Mouse (Mus musculus) embryonic fibroblast, embryonic 13.5 days (primary cell): ENCODE measurements at regions not wholly inside any gene's neighbourhood (a gene's known extent, or its start where the extent isn't known, plus 50 kb on each side); places are given as distances from the start of the nearest gene placed in this dataset.
"Not testable (repeated sequence)": the region's sequence is repeated elsewhere in the genome, so short reads cannot be mapped to it uniquely, and the experiment has no call there.

Experiments
- H3K27ac ChIP-seq: 2 replicates; pipeline ENCODE4 v1.5.1; 2012; ENCODE audit warnings: low read length, control low read depth, inconsistent platforms; ENCODE audit not compliant: insufficient read depth
- H3K4me1 ChIP-seq: 2 replicates; pipeline ENCODE4 v1.6.1; 2011; ENCODE audit warnings: low read length; ENCODE audit not compliant: control insufficient read depth, insufficient read depth
- H3K4me3 ChIP-seq: 2 replicates; pipeline ENCODE4 v1.5.1; 2011; ENCODE audit warnings: mild to moderate bottlenecking, control low read depth, low read length; ENCODE audit not compliant: insufficient read depth
- CTCF ChIP-seq: IDR thresholded peaks from 2 replicates; pipeline ENCODE4 v1.5.1; 2011; ENCODE audit warnings: mild to moderate bottlenecking, control low read depth, low read length, moderate library complexity, borderline replicate concordance; ENCODE audit not compliant: insufficient read depth
- POLR2A ChIP-seq: IDR thresholded peaks from 2 replicates; pipeline ENCODE4 v1.6.1; 2011; ENCODE audit warnings: low read depth, mild to moderate bottlenecking, control low read depth, low read length, moderate library complexity

GRCm38 (mm10) chr15:87818566-87818965 is 274.5 kb downstream of the Fam19a5 start:
- Histone ChIP-seq H3K4me3 (no peak overlapping the region), H3K4me1 (no peaks in the 10 kb centered on the region), H3K27ac (no peak overlapping the region)
- no peak for TF ChIP-seq CTCF
- no peak for TF ChIP-seq POLR2A

GRCm38 (mm10) chr15:87842097-87842496 is 298.0 kb downstream of the Fam19a5 start:
- Histone ChIP-seq H3K4me1 (no peaks in the 10 kb centered on the region), H3K27ac (no peak overlapping the region), H3K4me3 (no peak overlapping the region)
- TF ChIP-seq CTCF, result no peak
- no peak for TF ChIP-seq POLR2A

GRCm38 (mm10) chr15:87859069-87859468 is 315.0 kb downstream of the Fam19a5 start:
- H3K4me3 ChIP-seq, result no peak overlapping the region
- TF ChIP-seq CTCF, result no peak
- no peak overlapping the region for H3K27ac ChIP-seq
- H3K4me1 ChIP-seq, result no peaks in the 10 kb centered on the region

GRCm38 (mm10) chr15:87876286-87876899 is 332.3 kb downstream of the Fam19a5 start:
- no peak for TF ChIP-seq POLR2A
- TF ChIP-seq CTCF, result no peak
- Histone ChIP-seq H3K27ac (no peak overlapping the region), H3K4me3 (no peak overlapping the region), H3K4me1 (no peaks in the 10 kb centered on the region)

- H3K4me3 ChIP-seq, result no peak overlapping the region
- no peak overlapping the region for H3K27ac ChIP-seq
- TF ChIP-seq CTCF (no peak), POLR2A (no peak)
- no peaks in the 10 kb centered on the region for H3K4me1 ChIP-seq
These were observed 346.8 kb downstream of the Fam19a5 start for GRCm38 (mm10) chr15:87890903-87891302.

GRCm38 (mm10) chr15:87894866-87895265 is 350.8 kb downstream of the Fam19a5 start:
- H3K4me3 ChIP-seq, H3K27ac ChIP-seq, H3K4me1 ChIP-seq: not testable (repeated sequence)

- H3K4me3 ChIP-seq, result no peak overlapping the region
- TF ChIP-seq POLR2A (no peak), CTCF (no peak)
- no peak overlapping the region for H3K27ac ChIP-seq
- no peaks in the 10 kb centered on the region for H3K4me1 ChIP-seq
These were observed 354.6 kb downstream of the Fam19a5 start for GRCm38 (mm10) chr15:87898655-87899054.

- Histone ChIP-seq H3K4me3 (no peak overlapping the region), H3K27ac (no peak overlapping the region), H3K4me1 (no peaks in the 10 kb centered on the region)
- no peak for TF ChIP-seq CTCF
- no peak for TF ChIP-seq POLR2A
These were observed 360.3 kb downstream of the Fam19a5 start for GRCm38 (mm10) chr15:87904436-87904835.

- Histone ChIP-seq H3K27ac (no peak overlapping the region), H3K4me3 (no peak overlapping the region), H3K4me1 (no peaks in the 10 kb centered on the region)
- TF ChIP-seq POLR2A (no peak), CTCF (no peak)
These were observed 362.2 kb downstream of the Fam19a5 start for GRCm38 (mm10) chr15:87906310-87906709.

- Histone ChIP-seq H3K4me1 (no peaks in the 10 kb centered on the region), H3K27ac (no peak overlapping the region)
These were observed 378.0 kb downstream of the Fam19a5 start for GRCm38 (mm10) chr15:87922091-87922490.

More at GRCm38 (mm10) chr15:87922091-87922490, 378.0 kb downstream of the Fam19a5 start:
- no peak overlapping the region for H3K4me3 ChIP-seq
- TF ChIP-seq CTCF (no peak), POLR2A (no peak)
